Mouse (Mus musculus) CH12F3 (cell line): ENCODE data around the gene Rhbdl1.
"Not testable (repeated sequence)": the region's sequence is repeated elsewhere in the genome, so short reads cannot be mapped to it uniquely, and the experiment has no call there.

Experiments used
- in situ Hi-C: fragments of 300-500 bp; cut with MboI; formaldehyde crosslinking; loops from 2 replicates; pipeline ENCODE4 v1.14.3; 2020; ENCODE audit warnings: low sequenced_read_pairs

Rhbdl1 gene

DNA sequence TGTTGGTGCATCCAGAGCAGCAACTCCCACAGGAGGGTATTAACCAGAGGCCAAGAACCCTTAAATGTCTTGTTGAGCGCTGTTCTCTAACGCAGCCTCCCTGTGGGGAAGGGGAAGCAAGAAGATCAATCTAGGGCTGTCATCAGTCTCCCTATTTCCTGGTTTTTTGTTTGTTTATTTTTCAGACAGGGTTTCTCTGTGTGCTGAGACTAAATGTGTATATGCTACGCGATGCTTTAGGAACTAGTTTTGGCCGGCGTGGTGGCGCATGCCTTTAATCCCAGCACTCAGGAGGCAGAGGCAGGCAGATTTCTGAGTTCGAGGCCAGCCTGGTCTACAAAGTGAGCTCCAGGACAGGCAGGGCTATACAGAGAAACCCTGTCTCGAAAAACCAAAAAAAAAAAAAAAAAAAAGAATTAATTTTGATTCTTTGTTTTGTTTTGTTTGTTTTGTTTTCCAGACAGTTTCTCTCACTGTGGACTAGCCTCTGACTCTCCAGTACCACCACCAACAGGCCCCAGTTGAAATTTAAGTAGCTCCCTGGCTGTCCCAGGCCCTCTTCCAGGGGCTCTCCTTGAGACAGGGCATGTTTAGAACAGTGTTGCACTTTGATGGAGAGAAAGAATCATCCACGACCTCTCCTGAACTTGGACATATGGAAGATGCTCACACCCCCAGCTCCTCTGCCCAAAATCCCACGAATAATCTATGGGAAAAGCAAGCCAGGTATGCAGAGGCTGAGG lies 36.5 kb upstream of the Rhbdl1 start:
- in situ Hi-C loops = no loop called here

DNA sequence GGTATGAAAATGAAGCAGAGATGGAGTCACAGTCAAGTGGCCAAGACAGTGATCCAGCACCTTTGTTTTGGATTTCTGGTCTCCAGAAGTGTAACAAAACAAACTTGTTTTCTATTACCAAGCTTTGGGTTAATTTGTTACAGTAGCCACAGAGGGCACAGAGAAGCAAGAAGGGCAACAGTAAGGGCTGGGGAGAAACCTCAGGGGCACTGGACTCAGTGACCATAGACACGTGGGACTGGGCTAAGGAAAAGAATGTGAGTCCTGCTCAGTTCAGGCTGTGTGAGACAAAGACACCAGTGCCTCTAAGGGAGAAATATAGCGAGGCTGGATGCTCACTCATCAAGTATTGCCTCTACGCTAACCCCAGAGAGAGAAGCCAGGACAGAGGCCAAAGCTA lies 35.6 kb upstream of the Rhbdl1 start:
- in situ Hi-C loops = no loop called here

DNA sequence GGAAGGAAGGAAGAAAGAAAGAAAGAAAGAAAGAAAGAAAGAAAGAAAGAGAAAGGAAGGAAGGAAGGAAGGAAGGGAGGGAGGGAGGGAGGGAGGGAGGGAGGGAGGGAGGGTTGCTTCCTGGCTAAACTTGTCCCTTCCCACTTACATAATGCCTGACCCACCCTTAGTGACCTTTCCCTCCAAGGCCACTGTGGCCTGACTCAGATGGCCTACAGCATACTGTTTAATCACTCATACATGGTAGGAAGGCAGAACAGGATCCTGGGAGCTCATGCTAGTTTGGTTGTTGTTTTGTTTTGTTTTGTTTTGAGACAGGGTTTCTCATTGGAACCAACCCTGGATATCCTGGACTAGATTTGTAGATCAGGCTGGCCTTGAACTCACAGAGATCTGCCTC lies 34.5 kb upstream of the Rhbdl1 start:
- in situ Hi-C loops = not testable (repeated sequence)

DNA sequence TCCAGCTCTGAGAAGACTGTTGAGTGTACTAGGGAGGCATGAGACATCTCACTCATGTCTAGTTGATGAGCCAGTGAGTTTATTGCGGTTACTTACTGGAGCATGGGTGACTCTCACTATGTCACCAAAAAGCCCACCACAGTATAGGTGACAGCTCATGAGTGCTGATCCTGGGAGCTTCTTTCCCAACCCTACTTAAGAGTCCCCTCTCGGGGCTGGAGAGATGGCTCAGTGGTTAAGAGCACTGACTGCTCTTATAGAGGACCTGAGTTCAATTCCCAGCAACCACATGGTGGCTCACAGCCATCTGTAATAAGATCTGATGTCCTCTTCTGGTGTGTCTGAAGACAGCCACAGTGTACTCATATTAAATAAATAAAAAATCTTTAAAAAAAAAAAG lies 32.9 kb upstream of the Rhbdl1 start:
- in situ Hi-C loops = no loop called here

DNA sequence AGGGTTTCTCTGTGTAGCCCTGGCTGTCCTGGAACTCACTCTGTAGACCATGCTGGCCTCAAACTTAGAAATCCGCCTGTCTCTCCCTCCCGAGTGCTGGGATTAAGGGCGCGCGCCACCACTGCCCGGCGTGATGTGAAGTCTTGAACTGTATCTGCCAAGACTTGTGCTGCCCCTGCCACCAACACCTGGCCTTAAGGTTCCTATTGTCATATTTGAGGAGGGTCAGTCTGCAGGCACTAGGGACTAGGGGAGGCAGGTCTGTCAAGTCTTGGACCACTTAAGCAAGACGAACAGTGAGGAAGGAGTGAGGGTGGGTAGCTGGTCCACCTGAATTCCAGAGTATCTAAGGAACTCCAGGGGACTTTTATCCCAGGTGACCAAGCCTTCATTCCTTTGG lies 32.4 kb upstream of the Rhbdl1 start:
- in situ Hi-C loops = no loop called here

DNA sequence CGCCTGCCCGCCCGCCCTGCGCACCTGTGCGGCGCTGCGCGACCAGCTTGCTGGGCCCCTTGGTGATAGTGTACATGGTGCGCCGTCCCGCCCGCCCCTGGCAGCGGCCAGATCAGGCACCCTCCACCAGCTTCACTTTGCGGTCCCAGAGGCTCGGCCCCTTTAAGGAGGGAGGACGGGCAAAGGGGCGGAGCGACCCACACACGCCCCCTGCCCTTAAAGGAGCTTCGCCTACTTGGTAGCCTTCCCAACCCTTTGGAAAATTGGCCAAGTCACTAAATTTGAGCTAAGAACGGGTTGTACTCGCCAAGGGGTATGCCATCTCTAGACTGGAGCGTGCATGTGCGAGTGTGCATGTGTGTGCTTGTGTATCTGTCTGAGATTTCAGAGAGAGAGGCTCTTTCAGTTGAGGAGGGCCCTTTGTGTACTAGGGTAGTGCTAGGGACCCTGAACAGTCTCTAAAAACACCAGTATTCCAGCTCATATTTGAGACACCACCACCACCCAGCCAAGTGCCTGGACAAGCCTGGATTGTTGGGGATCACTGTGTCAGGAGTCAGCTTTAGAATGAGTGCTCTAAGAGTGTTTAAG lies 31.6 kb upstream of the Rhbdl1 start, which contains the start of gene Mcrip2:
Mcrip2 (minus strand) TSS at position 164 of the 591 bp plus-strand sequence.
- in situ Hi-C loops = no loop called here

DNA sequence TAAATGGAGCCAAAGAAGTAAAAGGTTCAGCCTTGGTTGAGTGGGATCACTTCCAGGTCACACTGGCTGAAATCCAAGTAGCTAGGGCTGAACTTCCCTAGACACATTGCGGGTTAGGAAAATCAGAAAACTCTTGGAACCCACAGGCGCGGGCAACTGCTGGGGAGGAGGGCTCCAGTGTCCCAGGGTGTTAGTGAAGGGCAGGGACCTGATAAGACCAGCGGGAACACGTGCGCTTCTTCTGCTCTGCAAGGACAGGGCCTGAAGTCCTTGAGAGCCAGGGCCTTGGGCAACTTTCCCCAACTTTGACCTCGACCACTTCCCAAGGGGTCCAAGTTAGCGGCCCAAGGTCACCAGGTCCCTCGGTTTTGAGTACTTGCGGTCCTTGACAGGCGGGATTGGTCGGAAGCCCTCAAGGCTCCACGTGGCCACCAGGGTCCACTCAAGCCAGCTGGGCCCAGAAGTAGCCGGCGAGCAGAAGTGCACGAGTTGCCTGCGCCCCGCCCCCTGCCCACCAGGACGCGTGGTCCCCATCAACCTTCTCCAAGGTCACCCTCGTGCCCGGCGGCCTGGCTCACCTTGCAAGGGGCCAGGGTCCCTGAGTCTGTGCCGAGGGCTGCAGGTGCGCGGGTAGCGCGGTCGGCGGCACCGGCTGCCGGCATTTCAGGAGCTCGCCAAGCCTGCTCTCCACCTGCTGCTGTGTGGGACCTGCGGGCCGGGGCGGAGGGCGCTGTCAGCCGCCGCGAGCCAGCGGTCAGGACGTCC lies 30.9 kb upstream of the Rhbdl1 start:
- in situ Hi-C loops = no loop called here

DNA sequence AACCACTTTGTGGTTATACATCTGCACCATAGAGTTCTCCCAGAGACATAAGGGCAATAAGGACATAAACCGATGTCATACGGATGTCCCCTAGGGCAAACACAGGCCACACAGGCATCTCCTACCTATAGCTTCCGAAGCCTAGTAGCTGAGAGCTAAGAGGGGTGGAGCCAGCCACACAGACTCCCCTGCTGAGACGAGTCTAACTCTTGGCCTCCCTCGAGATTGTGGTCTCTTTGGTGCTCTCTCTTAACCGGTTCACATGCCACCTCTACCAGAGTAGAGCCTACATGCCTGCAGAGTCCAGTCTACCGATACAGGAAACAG lies 30.4 kb upstream of the Rhbdl1 start:
- in situ Hi-C loops = no loop called here

DNA sequence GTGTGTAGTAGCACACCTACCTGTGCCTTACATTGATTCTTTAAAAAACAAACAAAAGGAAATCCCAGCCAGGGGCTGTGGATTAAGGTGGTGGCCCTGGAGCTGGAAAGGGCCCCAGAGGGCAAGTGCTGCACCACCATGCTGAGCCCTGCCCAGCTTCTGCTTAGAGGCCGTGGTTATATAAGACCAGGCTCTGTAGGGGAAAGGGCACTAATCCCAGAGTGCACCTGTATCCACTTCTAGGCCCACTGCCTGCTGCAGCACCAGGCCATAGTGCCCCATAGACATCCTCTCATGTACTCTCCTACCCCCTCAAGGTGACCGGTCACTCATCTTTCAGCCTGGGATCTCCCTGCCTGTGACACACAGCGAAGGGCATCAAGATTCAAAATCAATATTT lies 29.1 kb upstream of the Rhbdl1 start:
- in situ Hi-C loops = no loop called here

DNA sequence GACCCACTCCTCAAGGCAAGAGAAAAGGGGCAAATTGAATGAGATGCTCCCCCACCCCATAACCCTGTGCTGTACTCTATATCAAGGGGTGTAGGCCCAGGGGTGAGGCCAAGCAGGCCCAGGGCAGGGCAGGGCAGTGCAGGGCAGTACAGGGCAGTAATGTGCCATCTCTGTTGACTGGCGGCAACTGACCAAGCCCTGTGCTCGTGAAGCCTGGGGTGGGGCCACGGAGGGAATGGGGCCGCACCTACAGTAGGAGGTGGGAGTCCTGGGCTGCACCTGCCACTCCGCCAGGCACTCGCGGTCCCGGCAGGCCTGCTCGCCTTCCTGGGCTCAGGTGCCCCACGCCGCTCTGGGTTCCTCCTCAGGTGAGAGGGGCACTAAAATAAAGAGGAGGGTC lies 28.2 kb upstream of the Rhbdl1 start:
- in situ Hi-C loops = no loop called here

DNA sequence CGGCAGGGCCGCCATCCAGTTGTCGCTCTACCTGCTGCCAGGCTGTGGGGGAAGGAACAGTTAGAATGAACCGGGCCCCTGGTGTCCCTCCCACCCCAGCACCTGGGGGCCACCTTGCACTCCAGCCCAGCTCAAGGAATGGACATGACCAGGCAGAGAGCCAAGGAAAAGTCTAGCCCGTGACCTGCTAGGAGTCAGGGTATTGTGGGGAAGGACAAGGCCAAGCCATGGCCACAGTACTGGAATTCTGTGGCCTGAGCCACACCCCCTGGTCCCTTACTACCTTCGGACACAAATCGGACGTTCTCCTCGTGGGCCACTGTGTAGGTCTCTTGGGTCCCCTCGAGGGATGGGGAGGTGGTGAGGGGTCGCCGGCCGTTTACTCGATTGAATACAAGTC lies 27.2 kb upstream of the Rhbdl1 start:
- in situ Hi-C loops = no loop called here

DNA sequence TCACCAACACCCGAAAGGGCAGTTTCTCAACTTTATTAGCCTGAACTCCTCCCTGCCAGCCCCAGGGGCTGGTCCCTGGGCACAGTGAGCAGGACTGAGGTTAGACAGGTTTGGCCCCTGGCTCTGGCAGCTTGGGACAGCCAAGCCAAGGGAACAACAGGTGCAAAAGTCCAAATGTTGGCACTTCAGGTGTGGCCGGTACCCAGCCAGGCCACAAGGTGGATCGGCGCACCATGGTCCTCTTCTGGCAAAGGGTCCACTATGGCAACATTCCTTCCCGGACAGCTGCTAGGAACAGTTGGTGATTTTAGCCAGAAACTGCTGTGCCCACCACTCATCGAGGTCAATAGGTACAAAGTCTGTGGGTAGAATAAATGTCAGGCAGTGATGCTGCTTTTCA lies 26.6 kb upstream of the Rhbdl1 start:
- in situ Hi-C loops = no loop called here

DNA sequence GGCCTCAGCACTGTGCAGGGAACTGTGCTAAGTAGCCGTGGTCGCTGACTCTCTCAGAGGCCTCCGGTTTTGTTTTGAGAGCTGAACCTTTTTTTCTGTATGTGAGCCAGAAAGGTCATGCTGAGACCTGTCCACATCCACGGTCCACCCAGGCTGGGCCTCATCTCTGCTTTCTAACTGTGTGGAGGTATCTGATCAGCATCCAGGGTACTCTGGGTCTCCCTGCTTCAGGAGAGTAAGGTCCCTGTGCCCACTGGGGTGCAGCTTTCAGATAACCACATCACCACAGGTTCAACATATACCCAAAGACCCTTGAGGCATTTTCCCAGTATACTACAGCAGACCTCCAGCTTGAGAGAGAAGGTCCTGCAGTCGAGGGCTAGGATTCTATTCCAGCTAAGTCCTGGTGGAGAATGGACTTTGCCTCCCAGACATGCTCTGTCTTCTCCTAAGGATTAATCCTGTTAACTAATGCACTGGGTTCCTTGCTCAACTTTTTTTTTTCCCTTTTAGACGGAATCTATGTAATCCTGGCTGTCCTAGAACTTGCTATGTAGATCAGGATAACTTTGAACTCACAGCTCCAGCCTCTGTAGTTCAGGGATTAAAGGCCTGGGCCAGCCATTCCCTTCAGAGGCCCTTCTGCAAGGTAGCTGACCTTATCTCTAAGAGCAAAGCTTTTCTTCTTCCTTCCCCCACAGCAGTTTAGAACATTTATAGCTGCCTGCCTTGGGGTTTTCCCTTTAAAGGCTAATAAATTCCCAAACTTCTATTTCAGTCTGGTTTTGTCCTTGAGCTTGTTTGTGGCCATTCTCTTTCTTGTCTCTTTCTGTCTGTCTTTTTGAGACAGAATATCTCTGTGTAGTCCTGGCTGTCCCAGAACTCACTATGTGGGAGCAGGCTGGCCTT lies 24.9 kb upstream of the Rhbdl1 start:
- in situ Hi-C loops = no loop called here

DNA sequence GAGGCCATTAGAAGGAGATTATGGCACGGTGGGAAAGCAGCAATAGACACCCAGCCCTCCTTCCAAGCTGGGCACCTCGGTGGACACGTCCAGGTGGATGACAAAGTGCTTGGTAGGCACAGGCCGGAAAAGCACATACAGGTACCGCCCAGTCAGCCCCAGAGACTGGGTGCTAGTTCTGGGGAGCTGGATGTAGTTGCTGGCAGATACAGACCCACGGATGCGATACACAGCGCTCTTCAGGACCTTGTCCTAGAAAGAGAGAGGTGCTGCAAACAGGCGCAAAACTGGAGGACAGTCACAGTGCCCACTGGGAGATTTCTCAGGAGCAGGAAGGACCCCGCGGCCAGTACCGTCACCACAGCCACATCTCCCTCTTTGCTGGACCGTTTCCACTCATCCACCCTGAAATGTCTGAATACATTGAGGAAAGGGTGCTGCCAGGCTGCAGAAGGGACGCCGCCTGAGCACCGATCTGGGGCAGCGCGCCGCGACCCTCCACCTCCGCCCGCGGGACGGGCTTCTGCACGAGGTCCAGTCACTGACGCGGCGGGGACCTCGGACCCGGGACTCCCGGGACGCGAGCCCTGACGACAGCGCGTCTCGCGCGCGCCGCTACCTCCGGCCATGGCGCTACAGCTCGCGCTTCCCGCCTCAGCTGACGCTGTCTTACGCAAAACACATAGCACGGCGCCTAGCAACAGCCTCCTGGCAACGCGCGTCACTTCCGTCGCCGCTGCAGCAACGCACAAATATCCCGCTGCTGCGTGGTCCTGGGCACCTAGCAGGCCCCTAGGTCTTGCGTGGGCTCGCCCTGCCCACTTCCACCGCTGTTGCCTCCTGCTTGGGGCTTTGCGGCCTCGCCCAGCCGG lies 24.0 kb upstream of the Rhbdl1 start, which contains the start of gene Wdr90:
Wdr90 (minus strand) TSS at position 670 of the 872 bp plus-strand sequence.
- in situ Hi-C loops = no loop called here

DNA sequence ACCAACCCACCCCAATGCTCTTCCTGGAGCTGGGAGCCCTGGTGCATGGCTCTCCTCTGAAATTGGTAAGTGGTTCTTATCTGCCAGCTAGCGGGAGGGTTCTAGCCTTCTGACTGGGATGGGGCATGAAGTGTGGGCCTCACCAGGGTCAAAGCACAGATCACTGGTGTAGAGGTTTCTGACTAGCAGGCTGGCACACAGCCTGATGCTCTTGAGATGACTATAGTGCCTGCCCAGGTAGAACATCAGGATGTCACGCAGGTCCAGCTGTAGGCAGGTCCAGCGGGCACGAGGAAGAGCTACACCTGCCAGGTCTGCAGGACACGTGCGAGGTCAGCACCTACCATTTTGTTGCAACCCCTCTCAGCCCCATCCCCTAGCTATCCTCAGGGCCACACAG lies 23.1 kb upstream of the Rhbdl1 start:
- in situ Hi-C loops = no loop called here

DNA sequence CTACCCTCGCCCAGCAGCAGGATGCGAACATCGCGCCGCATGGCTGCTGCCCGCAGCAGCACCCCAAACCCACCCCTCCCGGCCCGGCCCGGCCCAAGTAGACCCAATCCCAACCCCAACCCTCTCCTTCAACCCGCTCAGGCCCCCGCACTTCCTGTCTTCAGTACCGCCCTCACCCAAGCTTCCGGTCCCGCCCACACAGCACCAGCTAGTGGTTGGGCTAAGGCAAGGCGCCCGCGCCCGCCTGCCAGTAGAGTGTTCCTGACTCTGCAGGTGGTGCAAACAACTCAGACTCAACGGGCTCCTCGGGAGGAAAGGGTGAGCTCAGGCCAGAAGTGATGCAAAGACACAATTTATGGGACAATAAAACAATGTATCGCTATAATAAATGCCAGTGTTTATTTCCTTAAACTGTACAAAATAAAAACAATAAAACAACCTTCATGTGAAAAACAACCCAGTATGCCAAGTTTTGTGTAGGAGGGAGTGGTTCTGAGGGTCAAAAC lies 7.4 kb upstream of the Rhbdl1 start, which contains the start of gene Rhot2:
Rhot2 (minus strand) TSS at position 456 of the 506 bp plus-strand sequence.
- in situ Hi-C loops = no loop called here

DNA sequence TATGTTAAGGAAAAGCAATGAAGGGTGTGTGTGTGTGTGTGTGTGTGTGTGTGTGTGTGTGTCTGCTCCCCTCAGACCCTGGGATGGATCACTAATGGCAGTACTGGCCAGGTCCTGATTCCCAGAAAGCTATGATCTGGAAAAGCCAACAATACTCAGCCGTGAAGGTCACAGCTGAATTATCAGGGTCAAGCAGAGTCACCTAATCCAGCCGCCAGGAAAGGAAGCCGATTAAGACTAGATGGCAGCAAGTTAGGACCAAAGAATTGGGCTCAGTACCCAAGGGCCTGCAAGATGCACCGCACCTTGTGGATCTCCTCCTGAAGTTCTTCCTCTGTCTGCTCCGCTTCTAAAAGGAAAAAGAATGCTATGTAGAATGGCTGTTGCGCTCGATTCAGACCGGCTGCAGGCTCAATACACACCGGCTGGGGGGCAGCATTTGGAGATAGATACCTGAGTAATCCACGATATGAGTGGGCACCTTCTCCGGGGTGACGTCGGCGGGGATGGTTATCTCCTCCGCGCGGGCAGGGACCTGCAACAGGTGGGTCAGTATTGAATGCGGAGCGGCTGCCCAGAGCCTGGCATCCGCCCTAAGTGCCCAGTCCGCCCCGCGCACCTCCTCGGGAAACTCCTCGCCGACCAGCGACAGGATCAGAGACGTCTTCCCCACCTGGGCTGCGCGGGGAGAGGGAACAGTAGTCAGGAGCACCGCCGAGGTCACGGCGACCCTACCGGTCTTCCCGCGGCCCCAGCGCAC lies 6.7 kb upstream of the Rhbdl1 start:
- in situ Hi-C loops = no loop called here

DNA sequence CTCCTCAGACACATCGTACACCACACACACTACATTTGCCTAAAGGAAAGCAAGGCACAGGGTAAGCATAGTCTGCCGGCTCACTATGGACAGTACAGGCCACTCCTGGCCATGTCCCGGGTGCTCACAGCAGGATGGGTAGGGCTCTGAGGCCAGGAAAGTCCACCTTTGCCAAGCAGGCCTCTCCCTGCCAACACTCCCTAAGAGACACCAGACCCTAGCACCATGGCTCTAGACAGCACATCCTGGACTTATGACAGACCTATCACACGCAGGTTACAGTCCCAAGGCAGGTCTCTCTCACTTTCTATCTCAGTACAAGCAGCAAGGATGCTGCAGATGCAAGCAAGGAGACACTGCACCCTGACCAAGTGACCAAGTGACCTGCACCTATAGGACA lies 6.0 kb upstream of the Rhbdl1 start:
- in situ Hi-C loops = no loop called here

DNA sequence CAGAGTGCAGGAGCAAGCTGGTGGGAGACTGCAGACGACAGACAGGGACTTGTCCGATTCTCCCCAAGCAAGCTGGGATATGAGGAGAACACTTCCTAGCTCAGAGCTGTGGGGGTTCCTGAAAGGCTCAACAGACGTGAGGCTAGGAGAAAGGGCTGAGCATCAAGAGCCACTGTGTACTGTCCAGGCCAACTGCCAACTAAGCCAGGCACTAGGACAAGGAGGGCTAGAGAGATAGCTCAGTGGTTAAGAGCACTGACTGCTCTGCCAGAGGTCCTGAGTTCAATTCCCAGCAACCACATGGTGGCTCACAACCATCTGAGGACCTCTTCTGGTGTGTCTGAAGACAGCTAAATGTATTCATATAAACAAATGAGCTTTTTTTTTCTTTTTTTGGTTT lies 5.4 kb upstream of the Rhbdl1 start:
- in situ Hi-C loops = no loop called here
